Mouse (Mus musculus) adrenal gland, adult 8-10 months (tissue): ENCODE data around the gene Enpp3. TPM values are rescaled to one million over a fixed set of nuclear protein-coding genes. Genes with fewer than 3 reads are reported as not detected.

Experiments used
- DNase-seq: peaks from one replicate; pipeline ENCODE4 v3.0.0; 2022
- total RNA-seq, 4 experiments: library from RNA; stranded (reverse); gene quantifications; 2 replicates each; pipeline ENCODE4 v1.2.4; 2022

The Enpp3 gene
- total RNA-seq, 4 experiments from 2014 or later, result 2.3 to 3.2 (median 2.4) TPM

DNA sequence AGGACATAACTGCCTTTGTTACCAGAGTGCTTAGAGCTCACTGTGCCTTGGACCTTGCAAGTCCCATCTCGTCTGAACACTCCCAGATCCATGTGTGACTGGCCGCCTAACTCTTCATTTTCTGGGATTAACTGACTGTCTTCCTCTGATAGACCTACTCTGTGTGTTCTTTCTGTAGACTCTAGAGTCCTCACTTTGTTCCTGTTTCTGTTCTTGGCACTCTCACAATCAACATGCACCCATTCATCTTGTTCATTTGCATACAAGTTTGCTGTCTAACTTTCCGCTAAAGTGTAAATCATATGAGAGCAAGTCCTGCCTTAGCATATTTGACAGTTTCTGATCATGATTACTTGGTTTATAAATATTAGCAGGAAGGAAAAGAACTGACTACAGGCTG, 79.4 kb downstream of the Enpp3 start:
- DNase-seq, result no peak

DNA sequence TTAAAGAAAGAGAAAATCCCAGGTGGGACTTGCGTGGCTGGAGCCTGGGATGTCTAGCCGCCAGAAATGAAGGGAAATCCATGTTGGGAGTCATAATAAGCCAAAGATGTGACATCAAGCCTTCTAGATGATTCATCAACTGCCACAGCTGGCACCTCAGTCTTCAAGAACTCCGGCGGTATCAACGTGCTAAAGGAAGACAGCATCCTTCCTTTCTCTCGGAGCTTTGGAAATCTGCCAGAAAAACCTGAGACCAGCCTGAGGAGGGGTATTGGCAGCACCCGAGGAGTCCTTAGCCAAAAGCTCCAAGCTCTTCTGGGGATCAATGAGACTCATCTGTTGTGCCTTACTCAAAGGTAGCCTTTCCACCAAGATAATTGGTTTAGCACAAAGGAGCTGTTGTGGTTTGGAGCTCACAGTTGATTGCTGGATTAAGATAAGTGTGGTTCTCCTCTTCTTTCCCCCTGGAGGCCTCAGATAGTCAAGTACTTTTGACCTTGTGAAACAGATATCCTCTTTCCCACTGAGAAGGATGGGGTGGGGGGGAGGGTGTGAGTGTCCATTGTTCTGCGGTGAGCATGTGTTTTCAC, 84.2 kb downstream of the Enpp3 start:
- no peak for DNase-seq

DNA sequence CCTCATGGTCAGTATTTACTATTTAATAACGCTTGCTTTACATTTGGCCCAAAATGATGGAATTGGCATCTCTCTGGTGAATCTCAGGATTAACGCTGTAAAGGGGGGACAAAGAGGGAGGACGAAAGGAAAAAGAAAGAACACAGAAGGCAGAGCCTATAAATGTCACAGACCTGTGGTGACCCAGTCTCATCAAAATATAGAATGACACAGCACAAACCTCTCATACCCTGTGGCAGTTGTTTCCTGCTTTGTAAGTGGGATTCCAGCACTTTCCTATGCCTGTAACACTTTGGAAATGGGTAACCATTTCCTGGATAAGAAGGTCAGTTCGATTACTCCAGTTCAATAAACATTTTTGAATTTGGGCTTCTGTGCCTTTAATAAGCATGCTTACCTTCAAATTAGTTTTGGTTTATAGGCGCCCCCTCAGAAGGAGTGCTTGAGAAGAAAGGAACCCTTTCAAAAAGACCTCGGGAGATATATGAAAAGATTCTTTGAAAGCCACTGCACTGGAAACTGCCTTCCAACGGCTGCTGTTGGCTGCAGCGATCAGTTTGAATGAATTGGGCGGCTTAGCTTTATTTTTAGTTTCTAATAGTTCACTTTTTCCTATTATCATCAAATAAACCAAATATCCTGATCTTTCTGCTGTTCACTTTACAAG, 87.6 kb downstream of the Enpp3 start:
- DNase-seq, result no peak

DNA sequence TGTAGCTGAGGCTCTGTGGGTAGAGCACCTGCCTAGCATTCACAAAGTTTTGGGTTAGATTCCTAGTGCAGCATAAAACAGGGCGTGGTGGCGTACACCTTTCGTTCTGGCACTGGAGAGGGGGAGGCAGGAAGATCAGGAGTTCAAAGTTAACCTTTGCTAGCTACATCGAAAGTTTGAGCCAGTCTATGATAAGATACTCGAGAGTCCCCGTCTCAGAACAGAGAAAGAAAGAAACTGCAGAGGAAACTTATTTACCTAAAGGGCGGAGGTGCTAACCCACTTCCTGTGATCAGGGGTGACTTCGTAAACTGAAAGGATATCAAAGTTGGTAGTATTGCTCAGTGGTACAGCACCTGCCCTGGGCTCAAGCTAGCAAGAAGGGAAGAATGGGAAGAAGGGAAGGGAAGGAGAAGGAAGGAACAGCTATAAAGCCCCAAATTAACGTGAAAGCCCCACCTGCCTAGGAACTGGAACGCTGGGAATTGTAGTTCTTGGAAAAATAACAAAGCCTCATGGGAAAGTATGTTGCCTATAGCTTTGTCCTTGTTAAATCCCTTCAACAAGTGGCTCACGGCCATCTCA, 88.3 kb downstream of the Enpp3 start:
- DNase-seq, result no peak

DNA sequence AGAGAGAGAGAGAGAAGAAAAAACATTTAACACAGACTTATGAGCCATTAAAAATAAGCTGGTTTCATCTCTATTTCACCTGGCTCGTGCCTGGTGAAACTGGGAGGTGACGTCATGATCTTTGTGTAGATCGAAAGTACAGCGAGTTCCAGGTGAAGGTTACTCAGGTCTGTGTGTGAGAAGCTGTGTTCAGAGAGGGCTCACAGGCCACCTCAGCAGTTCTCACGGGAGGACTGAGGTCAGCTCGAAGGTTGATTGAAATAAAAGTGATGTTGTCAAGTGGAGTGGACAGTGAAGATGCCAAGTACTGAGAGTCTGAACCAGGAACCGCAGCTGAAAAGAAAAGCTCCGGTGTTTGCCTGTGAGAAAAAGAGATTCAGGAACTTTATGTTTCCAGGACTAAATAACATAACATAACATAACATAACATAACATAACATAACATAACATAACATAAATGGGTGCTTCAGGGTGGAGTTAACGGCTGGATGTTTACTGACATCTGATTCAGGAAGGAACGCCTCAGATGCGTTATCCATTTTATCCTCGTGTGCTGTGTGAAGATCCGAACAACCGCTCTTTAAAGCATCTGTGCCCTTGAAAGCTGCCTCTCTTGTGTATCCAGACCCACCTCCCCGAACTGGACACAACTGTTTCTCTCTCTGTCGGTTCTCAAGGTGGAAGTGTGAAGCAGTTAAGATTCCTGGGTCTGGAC, 88.9 kb downstream of the Enpp3 start:
- DNase-seq, result no peak

DNA sequence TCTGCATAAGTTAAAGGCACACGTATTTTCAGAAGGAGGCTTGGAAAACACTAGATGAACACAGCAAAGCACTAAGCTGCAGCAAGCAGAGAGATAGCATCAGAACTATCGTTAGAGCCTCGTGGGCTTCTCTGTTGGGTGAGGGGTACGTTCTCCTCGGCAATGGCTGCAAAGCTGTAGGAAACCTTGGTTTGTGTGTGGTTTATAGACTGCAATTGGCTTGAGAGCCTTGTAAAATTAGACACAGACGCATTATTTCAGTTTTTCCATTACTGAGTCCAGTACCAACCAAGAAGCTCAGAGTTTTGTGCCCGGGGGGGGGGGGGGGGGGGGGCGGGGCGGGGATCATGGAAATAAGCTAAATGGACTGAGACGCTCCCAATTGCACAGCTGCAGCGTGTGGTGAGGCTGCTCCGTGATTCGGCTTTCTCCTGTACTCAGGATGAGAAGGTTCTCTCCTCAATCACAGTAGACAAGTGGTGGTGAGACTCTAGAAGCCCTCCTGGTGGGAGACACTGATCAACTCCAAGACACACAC, 99.6 kb downstream of the Enpp3 start:
- DNase-seq, result no peak

DNA sequence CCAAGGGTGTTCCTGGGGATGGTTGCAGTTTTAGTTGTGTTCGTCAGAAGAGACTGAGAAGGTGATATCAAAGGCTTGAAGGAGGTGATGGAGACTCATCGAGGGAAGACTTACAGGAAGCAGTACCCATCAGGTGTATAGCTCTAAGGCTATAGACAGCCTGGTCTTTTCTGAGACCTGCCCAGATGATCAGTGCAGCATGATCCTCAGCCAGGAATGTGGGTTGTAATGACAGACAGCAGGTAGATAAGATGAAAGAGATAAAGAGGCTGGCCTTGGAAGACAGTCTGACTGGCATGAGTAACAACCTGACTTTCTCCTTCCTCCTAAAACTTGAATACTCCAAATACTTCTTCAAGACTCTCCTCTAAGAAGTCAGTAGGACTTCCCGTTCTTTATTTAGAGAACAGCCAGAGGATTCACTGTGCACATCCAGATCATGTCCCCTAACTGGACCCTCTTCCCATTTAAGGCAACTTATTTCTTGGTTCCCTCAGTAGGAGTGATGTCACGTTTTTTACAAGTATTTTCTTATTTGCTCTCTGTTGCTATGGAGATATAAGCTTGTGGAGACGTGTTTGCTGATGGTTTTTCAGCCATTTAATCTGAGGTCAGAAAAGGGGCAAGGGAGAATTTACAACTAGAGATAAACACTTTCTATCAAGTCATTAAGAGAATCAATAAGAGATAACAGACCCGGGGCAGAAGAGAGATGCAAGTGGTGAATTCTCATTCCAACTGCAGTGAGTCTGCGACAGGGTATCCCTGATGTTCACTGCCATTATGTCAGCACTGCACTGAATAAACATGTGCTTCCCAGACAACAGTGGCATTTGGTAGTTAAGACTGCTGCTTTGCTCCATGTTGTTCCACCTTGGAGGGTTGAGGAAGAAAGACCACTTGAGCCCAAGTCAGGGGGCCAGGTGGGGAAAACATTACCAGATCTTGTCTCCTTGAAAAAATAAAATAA, 101.1 kb downstream of the Enpp3 start:
- DNase-seq, result no peak

DNA sequence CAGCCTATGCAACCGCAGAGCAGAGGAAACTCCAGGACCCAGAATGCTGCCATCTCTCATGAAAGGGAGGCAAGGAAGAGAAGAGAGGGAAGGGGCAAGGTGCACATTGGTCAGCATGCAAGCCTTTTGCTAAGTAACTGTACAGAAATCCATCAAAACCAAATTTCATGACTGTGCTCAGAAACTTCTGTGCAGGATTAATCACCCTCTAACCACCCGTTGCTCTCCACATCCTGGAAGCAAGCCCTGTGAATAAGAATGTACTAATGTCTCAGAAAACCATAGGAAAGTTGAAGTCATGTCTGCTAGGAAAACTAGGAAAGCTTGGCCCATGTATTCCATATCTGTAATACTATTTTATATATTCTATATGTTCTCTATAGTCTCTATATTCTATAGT, 103.5 kb downstream of the Enpp3 start:
- DNase-seq, result no peak

DNA sequence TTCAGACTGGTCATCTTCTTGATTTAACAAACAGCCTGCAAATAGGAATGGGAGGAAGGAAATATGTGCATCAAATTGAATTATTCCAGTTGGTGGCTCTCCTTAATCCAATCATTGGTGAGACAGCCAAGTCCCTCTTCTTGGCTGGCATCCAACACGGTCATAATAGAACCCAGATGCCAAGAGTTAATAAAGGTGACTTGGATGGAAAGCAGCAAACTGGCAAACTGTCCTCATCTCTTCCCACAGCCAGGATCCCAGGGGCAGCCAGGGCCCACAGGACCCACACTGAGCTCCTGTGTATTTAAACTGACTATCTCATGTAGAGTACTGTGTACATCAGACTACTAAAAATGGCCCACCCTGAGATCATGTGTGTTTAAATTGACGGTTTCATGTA, 104.2 kb downstream of the Enpp3 start:
- no peak for DNase-seq

DNA sequence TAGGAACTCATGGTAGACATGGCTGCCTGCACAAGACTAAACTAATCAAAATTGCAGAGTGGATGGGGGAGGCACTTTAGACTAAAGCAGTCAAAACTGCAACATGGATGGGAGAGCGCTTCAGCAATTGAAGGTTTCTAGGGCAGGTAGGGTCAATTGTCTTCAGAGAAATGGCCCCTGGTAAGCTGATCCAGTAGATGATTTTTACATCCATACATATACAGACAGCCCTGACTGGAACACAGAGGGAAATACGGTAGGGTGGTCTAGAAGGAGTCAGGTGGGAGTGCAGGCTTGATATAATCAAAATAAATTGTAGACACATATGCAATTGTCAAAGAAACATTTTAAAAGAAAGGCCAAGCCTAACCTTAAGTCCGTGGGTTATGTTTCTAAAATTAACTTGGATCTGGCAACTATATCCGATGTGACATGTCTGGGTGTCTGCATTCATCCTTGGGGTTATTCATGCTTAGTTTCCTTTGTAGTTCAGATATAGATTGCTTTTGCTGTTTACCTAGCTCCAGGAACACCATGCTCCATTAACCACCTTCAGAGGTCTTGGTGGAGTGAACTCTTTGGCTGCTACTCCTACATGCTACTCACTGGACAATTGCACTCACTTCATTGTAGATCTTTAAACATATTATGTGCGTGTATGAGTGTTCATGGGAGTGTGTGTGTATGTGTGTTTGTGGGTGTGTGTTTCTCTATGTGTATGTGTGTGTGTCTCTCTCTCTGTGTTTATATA, 107.4 kb downstream of the Enpp3 start:
- DNase-seq, result no peak

DNA sequence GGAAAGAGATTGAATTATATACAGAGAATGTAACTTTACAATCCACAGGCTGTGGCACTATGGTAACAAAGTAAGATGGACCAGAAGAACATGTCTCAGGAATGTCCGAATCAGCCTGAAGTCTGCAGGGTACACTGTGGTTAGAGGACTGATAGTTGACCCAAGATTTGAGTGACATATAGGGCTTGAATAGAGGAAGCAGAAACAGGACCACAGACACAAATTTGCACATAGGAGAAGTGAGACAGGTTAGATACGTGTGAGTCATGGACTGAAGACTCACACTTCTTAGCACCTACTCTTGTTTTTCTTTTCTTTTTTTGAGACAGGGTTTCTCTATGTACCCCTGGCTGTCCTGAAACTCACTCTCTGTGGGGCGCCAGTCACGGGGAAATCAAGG, 115.1 kb downstream of the Enpp3 start:
- no peak for DNase-seq

DNA sequence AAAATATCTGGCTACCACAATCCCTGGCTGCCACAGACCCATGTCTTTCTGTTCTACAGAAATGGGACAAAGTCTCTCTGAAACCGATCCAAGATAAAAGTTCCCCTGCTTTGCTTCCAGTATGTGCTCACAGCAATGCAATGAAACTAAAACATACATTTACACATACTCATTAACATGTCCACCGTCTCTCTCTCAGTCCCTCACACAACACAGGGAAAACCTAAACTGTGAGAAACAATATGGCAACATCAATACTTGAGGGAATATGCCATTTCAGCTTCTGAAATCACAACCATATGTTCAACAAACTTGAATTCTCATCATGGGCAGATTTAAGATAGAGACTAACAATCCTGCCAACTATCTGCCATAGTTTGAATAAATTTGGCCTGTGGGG, 117.4 kb downstream of the Enpp3 start:
- DNase-seq, result no peak

Other genes starting within 250 kb of the Enpp3 start
- gene Ccn2, start 247.4 kb downstream of the Enpp3 start, total RNA-seq, result 100 to 1,000 TPM in 1 of 4 experiments, 10 to 100 TPM in 3; 82.1 to 126 (median 92.0) TPM
- gene Enpp1, start 130.7 kb downstream of the Enpp3 start, total RNA-seq, result 1 to 10 TPM; 2.8 to 4.7 (median 3.9) TPM
- 10 to 100 TPM; 24.9 to 32.0 (median 30.1) TPM for gene Med23, start 27.2 kb upstream of the Enpp3 start, total RNA-seq
- under 1 TPM in 2 of 4 experiments, not detected in 2; 0.44 to 0.59 TPM for gene Arg1, start 84.7 kb upstream of the Enpp3 start, total RNA-seq